Mouse (Mus musculus) CD8-positive naive resting alpha-beta T cell, adult 57 days (primary cell): ENCODE measurements around the gene Mep1a. TPM values are rescaled to one million over a fixed set of nuclear protein-coding genes. Genes with fewer than 3 reads are reported as not detected.

Experiments used
- total RNA-seq: library from RNA; stranded (reverse); gene quantifications from one replicate; pipeline ENCODE4 v1.2.4, GENCODE M21; 2023

Mep1a gene
- not detected for total RNA-seq

GRCm38 (mm10) chr17:43502592-43502991 lies at the start of gene Mep1a:
Gene Mep1a (minus strand): TSS chr17:43502812.

GRCm38 (mm10) chr17:43543539-43543938 lies 40.9 kb upstream of the Mep1a start, which contains the start of gene Ankrd66:
Gene Ankrd66 (minus strand): TSS chr17:43543639.

Other genes starting within 250 kb of the Mep1a start
- not detected for gene Adgrf1, start 232.5 kb downstream of the Mep1a start, total RNA-seq
- not detected for gene Adgrf5, start 142.4 kb downstream of the Mep1a start, total RNA-seq
- gene Ankrd66, start 40.8 kb upstream of the Mep1a start, total RNA-seq, result not detected
- 4.4 TPM for gene Pla2g7, start 65.3 kb upstream of the Mep1a start, total RNA-seq
- gene Tdrd6, start 127.5 kb upstream of the Mep1a start, total RNA-seq, result not detected
- 11.6 TPM for gene Slc25a27, start 164.4 kb upstream of the Mep1a start, total RNA-seq
- gene Cyp39a1, start 164.6 kb upstream of the Mep1a start, total RNA-seq, result 4.4 TPM